Mouse (Mus musculus): ENCODE measurements around the gene St6gal1.

St6gal1 gene

DNA sequence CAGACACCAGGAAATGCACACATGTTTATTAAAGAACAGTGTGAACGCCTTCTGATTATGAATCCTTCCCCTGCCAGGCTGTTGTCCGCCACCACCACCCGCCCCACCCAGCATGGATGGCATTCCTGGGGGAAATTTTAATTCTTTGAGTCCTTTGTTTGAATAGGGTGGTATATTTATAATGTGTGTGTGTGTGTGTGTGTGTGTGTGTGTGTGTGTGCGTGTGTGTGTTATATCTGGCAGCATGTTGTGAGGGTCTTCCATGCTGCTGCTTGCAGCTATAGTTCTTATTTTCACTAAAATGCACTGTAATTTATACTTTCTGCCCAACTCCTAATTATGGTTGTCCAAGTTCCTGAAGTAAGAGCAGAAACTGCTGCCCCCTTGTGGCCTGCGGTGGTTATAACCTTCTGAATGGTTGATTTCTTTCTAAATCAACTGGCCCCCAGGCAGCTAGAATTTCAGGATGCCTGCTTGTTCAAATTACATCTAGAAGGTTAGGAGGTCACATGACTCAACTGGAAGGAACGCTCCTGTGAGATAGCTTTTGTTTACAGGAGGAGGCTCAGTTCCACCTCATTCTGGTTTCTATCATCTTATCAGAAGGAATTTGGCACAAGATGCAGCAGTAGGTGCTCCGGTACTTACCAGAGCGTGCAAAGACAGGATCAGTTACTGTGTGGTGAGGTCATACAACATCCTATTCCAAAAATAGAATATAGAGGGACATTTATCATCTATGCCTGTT lies 178.6 kb downstream of the St6gal1 start:
- in situ Hi-C loops (cut with MboI, MseI), result loop anchor here (5.0 kb wide), 1 partner anchor 171 kb away; no protein-coding TSS in a partner anchor
